Mouse (Mus musculus) adrenal gland, adult (tissue): ENCODE results near the gene Lbp.
A peak's percentile ranks its signal among the peaks of the same experiment; 100 is the strongest.

ENCODE experiments used
- DNase-seq, 2 experiments: peaks; one replicate each; pipeline ENCODE4 v3.0.0; 2022 to 2023; ENCODE audit warnings: low spot score in 1 of 2; ENCODE audit not compliant: inconsistent age in 2 of 2

Lbp gene

GRCm38 (mm10) chr2:158305948-158306695, at the start of gene Lbp:
Lbp (plus strand) TSS chr2:158306493.
- peak; percentile 40 to 71 for DNase-seq

GRCm38 (mm10) chr2:158256894-158257293, 49.4 kb upstream of the Lbp start:
- peak; percentile 49 to 54 for DNase-seq

DNA sequence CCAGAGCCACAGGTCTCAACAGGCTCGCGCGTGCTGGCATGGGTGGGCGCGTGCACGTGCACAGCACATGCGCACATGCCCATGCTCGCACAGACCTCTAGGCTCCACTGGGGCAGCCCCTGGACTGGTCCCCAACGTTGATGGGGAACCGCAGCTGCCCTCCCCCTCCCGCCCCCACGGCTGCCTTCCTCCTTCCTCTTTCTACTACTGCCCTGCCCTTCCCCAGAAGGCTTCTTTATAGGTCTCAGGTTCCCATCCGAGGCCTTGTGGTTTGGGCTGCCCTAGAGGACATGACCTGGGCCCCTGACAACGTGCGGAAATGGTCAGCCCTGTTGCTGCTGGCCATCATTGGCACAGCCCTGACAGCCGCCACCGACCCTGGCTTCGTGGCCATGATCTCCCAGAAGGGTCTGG, 48.3 kb upstream of the Lbp start, which contains the start of gene Bpi:
TSS of gene Bpi (plus strand) at position 90 of the 414 bp plus-strand sequence.
- no peak for DNase-seq

GRCm38 (mm10) chr2:158258781-158259180, 47.5 kb upstream of the Lbp start:
- DNase-seq, result peak; percentile 76 to 89

- no peak for DNase-seq
Measured at GRCm38 (mm10) chr2:158259498-158259897, 46.8 kb upstream of the Lbp start.

- DNase-seq, result no peak
Measured at GRCm38 (mm10) chr2:158264877-158265276, 41.4 kb upstream of the Lbp start.

DNA sequence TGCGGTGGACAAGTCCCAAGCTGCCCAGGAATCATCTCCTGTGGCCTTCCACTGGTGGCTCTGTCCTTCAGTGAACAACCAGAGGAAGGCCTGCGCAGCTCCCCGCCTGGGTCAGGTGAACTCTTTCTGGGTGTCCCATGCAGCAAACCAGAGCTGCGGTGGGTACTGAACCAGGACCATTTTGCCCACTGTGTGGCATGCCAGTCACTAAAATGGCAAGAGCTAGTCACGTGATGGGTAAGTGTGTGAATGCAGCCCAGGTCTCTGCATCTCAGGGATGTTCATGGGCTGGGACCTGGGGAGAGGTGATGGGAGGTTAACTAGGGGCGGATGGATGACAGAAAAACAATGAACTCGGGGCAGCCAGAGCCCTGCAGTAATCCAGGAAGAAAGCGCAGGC, 36.3 kb upstream of the Lbp start:
- DNase-seq, result no peak

GRCm38 (mm10) chr2:158273646-158274045, 32.6 kb upstream of the Lbp start:
- DNase-seq, result no peak

GRCm38 (mm10) chr2:158275349-158275748, 30.9 kb upstream of the Lbp start:
- peak in 1 of 2 experiments; percentile 42 for DNase-seq

- DNase-seq, result no peak
Measured at GRCm38 (mm10) chr2:158275811-158276210, 30.5 kb upstream of the Lbp start.

DNA sequence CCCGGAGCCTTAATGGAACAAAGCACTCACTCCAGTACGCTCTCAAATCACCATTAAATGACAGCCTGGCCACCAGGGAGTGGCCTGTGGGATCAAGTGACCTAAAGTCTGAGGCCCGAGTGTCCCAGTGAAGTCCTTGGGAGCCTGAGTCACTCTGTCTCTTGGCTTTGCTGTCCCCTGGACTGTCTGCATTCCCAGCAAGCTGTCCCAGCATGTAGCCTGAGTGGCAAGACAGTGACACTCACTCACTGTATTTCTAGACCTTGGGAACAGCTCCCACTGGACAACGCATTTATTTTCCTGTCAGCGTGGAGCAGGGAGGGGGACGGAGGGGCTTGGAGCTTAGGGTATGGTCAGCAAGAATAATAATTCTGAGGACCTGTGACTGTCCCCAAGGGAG, 29.8 kb upstream of the Lbp start:
- DNase-seq, result peak; percentile 83 to 87

DNA sequence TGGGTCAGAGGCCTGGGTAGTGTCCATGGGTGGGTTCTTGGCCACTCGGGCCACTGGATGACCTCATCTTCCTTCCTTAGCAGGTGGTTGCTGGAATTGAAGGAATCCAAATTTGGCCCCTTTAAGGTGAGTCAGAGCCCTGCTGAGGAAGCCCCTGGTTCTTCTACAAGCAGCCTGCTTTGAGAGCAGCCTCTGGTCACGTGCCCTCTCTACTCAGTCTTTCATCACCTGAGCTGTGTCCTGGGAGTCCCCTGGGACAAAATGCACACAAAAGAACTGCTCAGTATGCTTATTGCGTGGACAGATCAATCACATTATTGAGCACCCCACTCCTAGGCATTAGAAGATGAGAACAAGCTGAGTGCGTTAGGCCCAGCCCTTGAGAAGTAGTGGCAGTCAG, 29.4 kb upstream of the Lbp start:
- no peak for DNase-seq

- DNase-seq, result no peak
Measured at GRCm38 (mm10) chr2:158279656-158280055, 26.6 kb upstream of the Lbp start.

DNA sequence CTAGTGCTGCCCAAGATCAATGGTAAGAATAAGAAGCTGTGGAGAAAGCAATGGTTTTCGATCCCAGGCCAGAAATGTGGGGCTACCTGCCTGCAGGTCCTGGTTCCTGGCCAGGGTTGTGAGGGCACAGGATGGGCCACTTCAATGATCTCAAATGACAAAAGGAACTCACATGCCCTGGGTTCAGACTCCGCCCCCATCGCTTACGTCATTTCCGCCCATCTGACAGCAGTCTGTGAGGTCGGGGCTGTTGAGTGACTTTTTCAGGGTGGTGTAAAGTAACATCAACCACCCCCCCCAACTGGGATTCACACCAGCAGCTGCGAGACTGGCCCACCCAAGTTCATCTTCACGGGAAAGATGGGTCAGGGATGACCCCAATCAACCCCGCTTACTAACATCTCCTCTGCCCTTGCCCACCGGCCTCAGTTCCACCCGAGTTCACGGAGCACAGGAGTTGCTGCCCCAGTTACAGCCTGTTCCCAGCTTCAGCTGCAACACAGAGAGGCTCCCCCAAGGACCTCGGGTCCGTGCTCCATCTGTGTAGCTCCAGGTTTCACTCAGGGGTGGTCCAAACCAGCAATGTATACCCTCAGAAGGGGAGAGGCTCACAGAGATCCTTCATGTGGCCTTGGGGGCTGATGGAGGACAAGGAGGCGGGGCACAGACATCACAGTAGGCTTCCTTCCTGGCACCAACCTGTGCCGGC, 24.6 kb upstream of the Lbp start:
- no peak for DNase-seq

DNA sequence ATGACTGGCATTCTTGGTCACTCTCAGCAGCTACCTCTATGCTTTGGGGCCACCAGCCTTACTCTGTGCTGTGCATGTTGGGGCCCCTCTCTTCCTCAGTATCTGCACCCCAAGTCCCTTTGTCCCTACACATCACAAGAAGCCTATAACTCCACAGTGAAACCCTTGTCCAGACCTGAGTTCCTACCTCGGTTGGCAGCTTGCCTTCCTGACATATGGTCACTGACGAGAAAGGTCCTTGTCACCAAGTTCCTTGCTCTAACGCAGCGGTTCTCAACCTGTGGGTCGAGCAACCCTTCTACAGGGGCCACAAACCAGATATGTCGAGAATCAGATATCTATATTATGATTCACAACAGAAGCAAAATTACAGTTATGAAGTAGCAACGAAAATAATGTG, 23.2 kb upstream of the Lbp start:
- DNase-seq, result no peak

- DNase-seq, result no peak
Measured at GRCm38 (mm10) chr2:158283771-158284170, 22.5 kb upstream of the Lbp start.

DNA sequence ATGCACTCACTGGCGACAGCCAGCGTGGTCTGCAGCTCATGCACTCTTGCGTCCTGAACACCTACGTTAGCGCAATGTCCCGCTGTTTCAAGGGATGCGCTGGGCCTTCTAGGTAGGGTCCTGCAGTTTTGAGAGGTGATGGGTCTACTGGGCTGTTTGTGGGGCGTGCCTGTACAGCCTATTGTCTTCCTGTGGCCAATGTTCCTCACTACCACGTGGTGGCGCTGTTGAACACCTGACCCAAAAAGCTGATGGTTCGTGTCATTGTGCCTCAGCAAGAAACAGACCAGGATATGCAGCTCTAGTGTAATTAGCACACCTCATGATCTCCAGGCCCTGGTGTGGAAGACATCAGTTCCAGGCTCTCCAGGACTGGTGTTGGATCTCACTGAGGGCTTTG, 21.7 kb upstream of the Lbp start:
- peak; percentile 60 to 81 for DNase-seq

- DNase-seq, result no peak
Measured at GRCm38 (mm10) chr2:158285655-158286054, 20.6 kb upstream of the Lbp start.

GRCm38 (mm10) chr2:158295700-158296099, 10.6 kb upstream of the Lbp start:
- DNase-seq, result no peak

DNA sequence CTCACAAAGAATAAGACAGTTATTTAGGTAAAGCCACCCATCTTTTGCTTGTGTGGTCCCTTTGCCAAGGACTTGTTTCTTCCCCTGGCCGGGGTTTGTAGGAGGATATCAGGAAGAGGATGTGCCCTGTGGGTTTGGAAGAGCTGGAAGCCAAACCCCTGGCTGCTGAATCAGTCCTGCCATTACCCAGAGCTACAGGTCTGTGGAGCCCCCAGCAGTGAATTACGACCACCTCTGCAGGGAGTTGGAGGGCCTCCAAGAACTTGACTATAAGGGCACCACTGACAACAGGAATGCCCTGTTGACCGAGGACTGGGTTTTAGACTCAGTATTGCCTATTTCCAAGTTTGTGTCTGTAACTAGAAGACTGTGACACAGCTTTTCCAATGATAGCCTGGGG, 7.1 kb upstream of the Lbp start:
- DNase-seq, result no peak

DNA sequence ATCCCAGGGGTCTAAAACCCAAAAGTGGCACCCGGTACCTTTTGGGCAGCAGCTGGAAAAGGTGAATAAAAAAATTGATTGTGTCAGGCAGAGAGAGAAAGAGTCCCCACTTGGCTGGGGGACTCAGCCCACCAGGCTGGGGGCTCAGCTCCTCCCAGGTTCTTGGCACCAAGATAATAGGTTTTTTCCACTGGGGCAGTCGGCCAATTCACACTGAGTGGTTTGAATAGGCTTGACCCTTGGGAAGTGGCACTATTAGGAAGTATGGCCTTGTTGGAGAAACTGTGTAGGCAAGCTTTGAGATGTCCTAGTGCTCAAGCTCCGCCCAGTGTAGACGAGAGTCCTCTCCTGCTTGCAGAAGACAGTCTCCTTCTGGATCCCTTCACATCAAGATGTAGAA, 6.6 kb upstream of the Lbp start:
- DNase-seq, result no peak

GRCm38 (mm10) chr2:158302807-158303206, 3.5 kb upstream of the Lbp start:
- DNase-seq, result no peak

DNA sequence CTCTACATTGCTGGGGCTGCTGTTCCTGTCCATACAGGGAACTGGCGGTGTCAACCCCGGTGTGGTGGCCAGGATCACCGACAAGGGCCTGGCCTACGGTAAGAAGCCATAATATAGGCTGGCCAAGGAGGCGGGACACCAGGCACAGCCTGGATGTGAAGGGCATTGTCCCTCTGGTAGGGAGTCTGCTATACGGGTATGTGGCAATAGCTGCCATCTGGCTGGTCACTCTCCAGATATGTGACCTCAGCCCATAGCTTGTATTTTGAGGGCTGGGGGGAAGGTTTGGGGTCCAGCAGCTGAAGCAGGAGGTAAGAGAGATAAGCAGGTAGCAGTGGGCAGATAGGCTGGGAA, 380 bp downstream of the Lbp start:
- no peak for DNase-seq
